Mouse (Mus musculus) testis, adult 2 months (tissue): ENCODE results near the gene Bhlha15. TPM values are rescaled to one million over a fixed set of nuclear protein-coding genes. Genes with fewer than 3 reads are reported as not detected.

Experiments used
- H3K27ac ChIP-seq: fragments of 200-500 bp; 2 replicates; pipeline ENCODE4 v1.5.1; 2012; ENCODE audit warnings: low read depth, low read length; ENCODE audit not compliant: control insufficient read depth, insufficient read depth
- H3K27me3 ChIP-seq: fragments of 200-500 bp; 2 replicates; pipeline ENCODE4 v1.6.1; 2012; ENCODE audit warnings: mild to moderate bottlenecking, low read length, moderate library complexity; ENCODE audit not compliant: control insufficient read depth, insufficient read depth
- H3K36me3 ChIP-seq: fragments of 200-500 bp; 2 replicates; pipeline ENCODE4 v1.6.1; 2012; ENCODE audit warnings: mild to moderate bottlenecking, low read length; ENCODE audit not compliant: control insufficient read depth, insufficient read depth
- H3K4me1 ChIP-seq: fragments of 200-500 bp; 2 replicates; pipeline ENCODE4 v1.6.1; 2012; ENCODE audit warnings: low read length; ENCODE audit not compliant: control insufficient read depth, insufficient read depth
- H3K4me3 ChIP-seq: fragments of 200-500 bp; 2 replicates; pipeline ENCODE4 v1.5.1; 2012; ENCODE audit warnings: low read depth, mild to moderate bottlenecking, low read length, moderate library complexity, mixed read lengths; ENCODE audit not compliant: control insufficient read depth
- CTCF ChIP-seq: fragments of 200-500 bp; IDR thresholded peaks from 2 replicates; pipeline ENCODE4 v1.5.1; 2012; ENCODE audit warnings: low read depth, mild to moderate bottlenecking, inconsistent platforms, low read length, moderate library complexity; ENCODE audit not compliant: control insufficient read depth, insufficient read depth, insufficient replicate concordance
- POLR2A ChIP-seq: fragments of 200-500 bp; IDR thresholded peaks from 2 replicates; pipeline ENCODE4 v1.6.1; 2012; ENCODE audit warnings: low read depth, mild to moderate bottlenecking, inconsistent platforms, low read length, moderate library complexity; ENCODE audit not compliant: control insufficient read depth
- polyA plus RNA-seq: library from polyadenylated mRNA; depleted of rRNA; stranded (reverse); fragments of >200 nt; gene quantifications from 2 replicates; pipeline ENCODE4 v1.2.3, GENCODE M21; 2012

Gene Bhlha15
- polyA plus RNA-seq, 1 experiment = 0.16 TPM

DNA sequence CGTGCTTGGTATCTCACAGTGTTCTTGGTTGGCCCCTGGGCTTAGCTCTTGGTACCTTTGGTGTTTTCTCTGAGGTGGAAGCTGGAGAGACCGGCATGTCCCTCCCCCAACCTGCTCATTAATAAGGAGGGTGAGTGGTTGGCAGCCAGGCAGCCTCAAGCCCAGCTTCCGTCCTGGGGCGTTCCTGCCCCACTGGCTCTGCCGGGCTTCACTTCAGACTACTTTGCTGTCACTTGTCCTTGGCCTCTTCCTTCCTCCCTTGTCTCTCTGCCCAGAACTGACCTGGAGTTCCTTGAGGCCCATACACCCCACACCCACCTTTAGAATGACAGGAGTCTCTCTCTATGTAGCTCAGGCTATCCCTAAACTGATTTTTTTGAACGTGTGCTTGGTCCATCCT lies 2.6 kb downstream of the Bhlha15 start:
- TF ChIP-seq POLR2A = no peak
- TF ChIP-seq CTCF = no peak
- H3K4me3 ChIP-seq = no peak overlapping the region
- H3K27me3 ChIP-seq = no peaks in the 10 kb centered on the region
- H3K4me1 ChIP-seq = peaks cover 13% of the 10 kb centered on the region
- no peak overlapping the region for H3K27ac ChIP-seq
- no peaks in the 10 kb centered on the region for H3K36me3 ChIP-seq

DNA sequence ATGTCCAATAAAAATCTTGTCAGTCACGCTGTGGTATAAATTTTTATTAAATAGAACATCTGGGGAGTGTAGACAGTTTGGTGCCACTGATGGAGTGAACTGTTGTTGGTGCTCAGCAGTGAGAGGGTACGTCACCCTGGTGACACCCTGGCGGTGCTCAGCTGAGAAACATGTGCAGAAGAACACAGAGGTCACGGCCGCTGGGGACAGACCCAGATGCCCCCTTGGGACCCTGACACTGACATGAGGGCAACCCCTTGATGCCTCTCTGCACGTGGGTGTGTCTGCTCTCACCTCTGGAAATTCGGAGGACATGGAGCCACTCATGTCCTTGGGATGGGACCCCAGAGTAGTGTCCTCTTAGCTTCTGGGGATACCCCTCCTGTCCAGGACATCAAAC lies 4.3 kb downstream of the Bhlha15 start:
- Histone ChIP-seq H3K4me1 (peaks cover 11% of the 10 kb centered on the region), H3K27me3 (no peaks in the 10 kb centered on the region), H3K27ac (no peak overlapping the region), H3K36me3 (no peaks in the 10 kb centered on the region), H3K4me3 (no peak overlapping the region)
- TF ChIP-seq POLR2A = no peak
- no peak for TF ChIP-seq CTCF

DNA sequence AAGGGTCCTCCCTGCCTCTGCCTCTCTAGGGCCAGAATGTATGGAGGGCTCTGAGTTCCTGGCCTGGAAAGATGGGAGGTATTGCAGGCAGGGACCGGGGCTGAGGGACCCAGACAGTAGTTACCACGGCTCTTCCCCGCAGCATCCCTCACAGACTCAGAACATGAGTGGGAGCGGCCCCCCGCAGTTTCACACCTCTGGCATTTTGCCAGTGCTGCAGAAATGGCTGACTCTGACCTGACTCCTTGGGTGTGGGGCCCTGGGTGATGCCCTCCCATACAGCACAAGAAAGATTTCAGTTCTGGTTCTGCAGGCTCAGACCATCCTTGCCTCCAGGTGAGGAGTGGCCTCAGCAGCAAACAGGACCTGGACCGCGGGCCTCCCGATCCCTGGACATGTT lies 5.5 kb downstream of the Bhlha15 start:
- no peaks in the 10 kb centered on the region for H3K36me3 ChIP-seq
- H3K27ac ChIP-seq = no peak overlapping the region
- H3K4me1 ChIP-seq = peaks cover under 1% of the 10 kb centered on the region; the same call in 1 of the 2 replicates
- no peak for TF ChIP-seq CTCF
- TF ChIP-seq POLR2A = no peak
- no peak overlapping the region for H3K4me3 ChIP-seq
- no peaks in the 10 kb centered on the region for H3K27me3 ChIP-seq

DNA sequence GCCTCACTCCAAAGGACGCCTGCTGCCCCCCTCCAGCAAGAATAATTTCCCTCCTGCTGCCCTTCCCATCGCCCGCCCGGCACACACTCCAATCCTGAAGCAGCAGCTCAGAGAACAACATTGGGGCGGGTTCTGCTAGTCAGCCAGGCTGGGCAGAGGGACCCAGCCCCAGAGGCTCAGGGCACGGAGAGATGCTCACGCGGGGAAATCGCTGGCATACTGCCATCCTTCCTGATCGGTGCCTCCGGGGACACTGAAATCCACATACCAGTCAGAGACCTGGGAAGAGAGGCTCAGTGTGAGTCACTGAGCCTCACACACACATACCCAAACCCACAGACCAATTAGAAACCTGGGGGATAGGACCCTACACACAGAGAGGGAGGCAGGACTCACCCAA lies 10.5 kb downstream of the Bhlha15 start:
- Histone ChIP-seq H3K27ac (no peak overlapping the region), H3K4me3 (no peak overlapping the region), H3K27me3 (no peaks in the 10 kb centered on the region), H3K4me1 (no peaks in the 10 kb centered on the region), H3K36me3 (no peaks in the 10 kb centered on the region)
- no peak for TF ChIP-seq POLR2A
- no peak for TF ChIP-seq CTCF

DNA sequence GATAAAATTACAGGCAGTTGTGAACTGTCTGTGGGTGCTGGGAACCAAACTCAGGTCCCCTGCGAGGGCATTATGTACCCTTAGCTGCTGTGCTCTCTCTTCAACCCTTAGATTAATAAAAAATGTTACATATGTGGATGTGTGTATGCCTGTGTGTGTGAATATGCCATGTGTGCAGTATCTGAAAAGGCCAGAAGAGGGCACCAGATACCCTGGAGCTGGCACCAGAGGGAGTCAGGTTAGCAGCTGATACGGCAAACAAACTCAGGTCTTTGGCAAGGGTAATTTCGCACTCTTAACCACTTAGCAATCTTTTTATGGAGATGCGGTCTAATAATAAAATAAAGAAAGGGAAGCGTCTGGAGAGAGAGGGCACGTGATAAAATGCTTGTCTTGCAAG lies 12.3 kb downstream of the Bhlha15 start:
- H3K27me3 ChIP-seq = no peaks in the 10 kb centered on the region
- TF ChIP-seq CTCF (peak; percentile 37; the same call in 1 of the 2 replicates), POLR2A (no peak)
- no peak overlapping the region for H3K27ac ChIP-seq
- no peaks in the 10 kb centered on the region; the same call in 1 of the 2 replicates for H3K36me3 ChIP-seq
- H3K4me3 ChIP-seq = no peak overlapping the region
- no peaks in the 10 kb centered on the region for H3K4me1 ChIP-seq

DNA sequence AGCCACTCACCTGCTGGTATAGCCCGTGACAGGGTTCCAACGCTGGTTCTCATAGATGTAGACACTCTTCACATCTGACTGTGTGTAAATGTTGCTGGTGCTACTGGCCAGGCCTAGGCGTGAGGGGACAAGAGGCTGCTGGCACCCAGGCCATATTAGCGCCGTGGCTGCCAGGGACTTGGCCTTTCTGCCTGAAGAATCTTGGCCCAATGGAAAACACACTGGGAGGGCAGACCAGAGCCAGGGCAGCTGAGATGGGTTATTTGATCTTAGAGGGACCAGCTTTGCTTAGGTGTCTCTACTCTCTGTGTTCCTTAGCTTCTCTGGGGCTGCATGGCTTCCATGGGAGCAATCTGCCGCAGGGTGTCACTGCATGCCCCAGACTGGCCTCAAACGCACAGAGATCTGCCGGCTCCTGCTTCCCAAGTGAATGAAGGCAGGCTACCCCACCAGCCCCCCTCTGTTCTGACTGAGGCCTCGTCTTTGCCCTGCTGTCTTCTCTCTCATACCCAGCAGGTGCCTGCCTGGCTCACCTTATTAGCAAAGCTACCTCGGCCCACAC lies 13.4 kb downstream of the Bhlha15 start:
- Histone ChIP-seq H3K27ac (no peak overlapping the region), H3K36me3 (no peaks in the 10 kb centered on the region; the same call in 1 of the 2 replicates), H3K4me1 (no peaks in the 10 kb centered on the region), H3K4me3 (no peak overlapping the region), H3K27me3 (no peaks in the 10 kb centered on the region)
- no peak for TF ChIP-seq CTCF
- no peak for TF ChIP-seq POLR2A

DNA sequence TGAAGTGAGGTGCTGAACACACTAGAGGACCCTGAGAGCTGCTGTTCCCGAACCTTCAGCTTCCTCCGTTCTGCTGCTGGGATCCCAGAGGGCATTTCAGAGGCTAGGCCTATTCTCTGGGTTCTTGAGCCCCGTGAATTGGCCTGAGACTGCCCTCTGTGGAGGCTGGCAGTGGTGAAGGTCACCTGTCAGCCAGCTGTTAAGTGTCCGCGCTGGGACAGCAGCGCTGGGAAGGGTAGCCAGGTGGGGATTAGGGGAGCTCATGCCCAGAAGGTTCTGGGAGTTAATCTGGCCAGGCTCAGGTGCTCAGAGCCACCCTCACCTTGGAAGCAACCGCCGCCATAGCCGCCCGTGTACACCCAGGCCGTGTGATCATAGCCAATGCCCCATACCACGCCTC lies 14.2 kb downstream of the Bhlha15 start:
- Histone ChIP-seq H3K36me3 (no peaks in the 10 kb centered on the region; the same call in 1 of the 2 replicates), H3K4me3 (no peak overlapping the region), H3K4me1 (no peaks in the 10 kb centered on the region), H3K27ac (no peak overlapping the region), H3K27me3 (no peaks in the 10 kb centered on the region)
- no peak for TF ChIP-seq POLR2A

DNA sequence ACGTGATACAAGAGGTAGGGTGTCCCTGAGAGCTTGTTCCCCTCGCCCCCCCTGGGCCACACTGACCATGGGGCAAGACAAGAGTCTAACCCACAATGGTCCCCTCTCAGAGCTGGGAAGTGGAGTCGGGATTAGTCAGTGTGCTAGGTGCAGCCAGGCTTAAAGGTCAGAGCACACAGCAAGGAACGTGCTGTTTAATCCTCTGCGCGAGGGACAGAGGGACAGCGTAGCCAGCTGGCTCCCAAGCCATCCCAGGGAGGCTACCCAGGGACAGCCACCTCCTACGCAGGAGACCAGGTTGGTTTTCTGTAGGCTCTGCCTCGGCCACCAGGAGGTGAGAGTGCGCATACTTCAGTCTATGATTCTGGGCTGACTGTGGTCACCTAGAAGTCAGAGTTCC lies 14.8 kb downstream of the Bhlha15 start:
- no peak overlapping the region for H3K27ac ChIP-seq
- H3K27me3 ChIP-seq = no peaks in the 10 kb centered on the region
- H3K36me3 ChIP-seq = no peaks in the 10 kb centered on the region; the same call in 1 of the 2 replicates
- H3K4me1 ChIP-seq = no peaks in the 10 kb centered on the region
- TF ChIP-seq POLR2A (no peak), CTCF (no peak)
- H3K4me3 ChIP-seq = no peak overlapping the region
